Comparison of ENCODE assay signal across 16 mouse cellular contexts in genomic region chr5:105301531-105301930, GRCm38 (mm10). TPM values are rescaled to one million over a fixed set of nuclear protein-coding genes. Genes with fewer than 3 reads are reported as not detected.
DNase-seq lines count a peak whose midpoint lies in the region; ATAC-seq and TF ChIP-seq lines count a peak whose summit lies in the region.
"Had no signal": no experiment of that assay in that cellular context is flagged by ENCODE, and none has a peak within 500 bp of the region (broad histone marks: within the 10 kb centered on the region; RNA-seq: fewer than 3 reads in every experiment).

No protein-coding gene starts in this region.

- H3K79me2 ChIP-seq in liver, adult 2 months (ENCODE audit: control insufficient read depth, insufficient read depth, low read length), result no peaks in the 10 kb centered on the region

- H3K4me2 ChIP-seq in heart, postnatal 0 days (ENCODE audit: low read depth, low read length), result no peak overlapping the region
- H3K4me2 ChIP-seq: embryonic facial prominence, embryonic 12.5 days; hindbrain, embryonic 14.5 days; liver, embryonic 15.5 days had no signal

- DNase-seq in liver, adult 2 months (ENCODE audit: extremely low read depth, low read depth, low spot score), result peak; percentile 41
- DNase-seq in liver, result no peak
- DNase-seq in heart, embryonic 10.5 days (ENCODE audit: low spot score), result peak; percentile 90
- peak; percentile 30 for DNase-seq in heart, postnatal 0 days (ENCODE audit: low spot score)
- DNase-seq in kidney, postnatal 10 days, result peak; percentile 12
- no peak for DNase-seq in cerebellum, postnatal 14 days
- no peak for DNase-seq in urinary bladder, adult 18-20 months (ENCODE audit: low spot score in 2 of 2)
- DNase-seq in layer of hippocampus, adult 18-20 months (ENCODE audit: low spot score in 2 of 2), result no peak
- DNase-seq: cerebellum, adult 18-20 months; left cerebral cortex, postnatal 4 days; right cerebral cortex, postnatal 25 days had no signal

- no peak; the same call in 1 of the 2 replicates for TF ChIP-seq EP300 in heart, postnatal 0 days (IDR thresholded peaks at IDR 0.05; ENCODE audit: low read depth)

- H3K4me3 ChIP-seq in liver, adult 2 months (ENCODE audit: insufficient read depth, low read depth, low read length), result no peak overlapping the region
- no peak overlapping the region for H3K4me3 ChIP-seq in heart, embryonic 10.5 days
- H3K4me3 ChIP-seq in heart, postnatal 0 days (ENCODE audit: low read depth, low read length), result no peak overlapping the region
- H3K4me3 ChIP-seq: embryonic facial prominence, embryonic 12.5 days; liver, embryonic 15.5 days had no signal

- no peak for TF ChIP-seq POLR2A in liver, adult 2 months (IDR thresholded peaks at IDR 0.05; ENCODE audit: extremely low read depth, insufficient read depth, low read length)

- H3K27ac ChIP-seq in liver, adult 2 months (replicated peaks; ENCODE audit: insufficient read depth, low read depth, low read length), result no peak overlapping the region
- H3K27ac ChIP-seq in heart, embryonic 10.5 days, result peak overlapping the region; percentile 79
- H3K27ac ChIP-seq in heart, postnatal 0 days (ENCODE audit: low read depth), result peak overlapping the region; percentile 71
- H3K27ac ChIP-seq: embryonic facial prominence, embryonic 12.5 days; hindbrain, embryonic 14.5 days; liver, embryonic 15.5 days had no signal

- H3K36me3 ChIP-seq in liver, adult 2 months (ENCODE audit: control insufficient read depth, insufficient read depth, low read length), result no peaks in the 10 kb centered on the region
- no peaks in the 10 kb centered on the region for H3K36me3 ChIP-seq in heart, embryonic 10.5 days
- H3K36me3 ChIP-seq in heart, postnatal 0 days (replicated peaks; ENCODE audit: control insufficient read depth, insufficient read depth, low read length), result no peaks in the 10 kb centered on the region
- H3K36me3 ChIP-seq: embryonic facial prominence, embryonic 12.5 days; liver, embryonic 15.5 days had no signal

- WGBS in liver, adult 2 months, result 20% methylated on average over 2 of the region's 2 CpGs
- WGBS in heart, embryonic 10.5 days, result 9% methylated on average over 2 of the region's 2 CpGs
- 8% methylated on average over 2 of the region's 2 CpGs for WGBS in heart, postnatal 0 days

- ATAC-seq in heart, postnatal 0 days (ENCODE audit: insufficient read depth, low read depth), result peak; percentile 91

- peaks cover 6% of the 10 kb centered on the region for H3K4me1 ChIP-seq in liver, adult 2 months (ENCODE audit: control insufficient read depth, insufficient read depth, low read length)
- peaks cover 24% of the 10 kb centered on the region for H3K4me1 ChIP-seq in heart, embryonic 10.5 days
- H3K4me1 ChIP-seq in heart, postnatal 0 days (ENCODE audit: control insufficient read depth, insufficient read depth), result peaks cover 17% of the 10 kb centered on the region
- H3K4me1 ChIP-seq: embryonic facial prominence, embryonic 12.5 days; liver, embryonic 15.5 days had no signal

- H3K9ac ChIP-seq in liver, adult 2 months (ENCODE audit: low read depth, low read length), result no peak overlapping the region
- no peak overlapping the region for H3K9ac ChIP-seq in heart, postnatal 0 days (replicated peaks; ENCODE audit: low read depth, low read length)
- H3K9ac ChIP-seq: embryonic facial prominence, embryonic 12.5 days; hindbrain, embryonic 14.5 days; liver, embryonic 15.5 days had no signal

- H3K9me3 ChIP-seq in heart, embryonic 10.5 days, result no peaks in the 10 kb centered on the region
- no peaks in the 10 kb centered on the region for H3K9me3 ChIP-seq in heart, postnatal 0 days (replicated peaks; ENCODE audit: control insufficient read depth, low read length)
- H3K9me3 ChIP-seq: embryonic facial prominence, embryonic 12.5 days; liver, embryonic 15.5 days had no signal

- no peaks in the 10 kb centered on the region for H3K27me3 ChIP-seq in liver, adult 2 months (ENCODE audit: control insufficient read depth, insufficient read depth, low read length)
- no peaks in the 10 kb centered on the region for H3K27me3 ChIP-seq in heart, embryonic 10.5 days (ENCODE audit: insufficient read depth, poor library complexity, severe bottlenecking)
- no peaks in the 10 kb centered on the region for H3K27me3 ChIP-seq in heart, postnatal 0 days (ENCODE audit: control insufficient read depth, insufficient read depth, low read length)
- H3K27me3 ChIP-seq: embryonic facial prominence, embryonic 12.5 days; liver, embryonic 15.5 days had no signal

- no peak for TF ChIP-seq CTCF in liver, adult 2 months (IDR thresholded peaks at IDR 0.05; ENCODE audit: low read depth, low read length)
- no peak; the same call in 1 of the 2 replicates for TF ChIP-seq CTCF in heart, postnatal 0 days (IDR thresholded peaks at IDR 0.05; ENCODE audit: low read depth)

RNA-seq across cellular contexts. Expression of gene Gbp6, which starts 8.0 kb away (rescaled TPM):
- 12.4 and 12.8 TPM in 2 replicates for total RNA-seq in liver, adult 2 months (2014; rRNA removed)
- 5.1 and 5.2 TPM in 2 replicates for polyA plus RNA-seq in liver, adult 2 months (2012; rRNA removed)
- polyA plus RNA-seq in heart, embryonic 10.5 days (2016; fragmentation: Nextera tagmentation; extraction: Ambion mirVana), result 2.4 and 3.4 TPM in 2 replicates
- 7.2 and 11.6 TPM in 2 replicates for total RNA-seq in heart, postnatal 0 days (2014; rRNA removed; ENCODE audit: low replicate concordance)
- 1.9 and 2.2 TPM in 2 replicates for polyA plus RNA-seq in heart, postnatal 0 days (2015; fragmentation: Nextera tagmentation; extraction: Ambion mirVana)
- total RNA-seq in layer of hippocampus, adult 18-20 months (2021), result under 1 TPM; 0.91 to 0.99 TPM

RNA-seq across cellular contexts. Expression of gene Gm43302, which starts 8.0 kb away (rescaled TPM):
- total RNA-seq in liver, adult 2 months (2014; rRNA removed), result 3.0 and 4.6 TPM in 2 replicates
- 3.4 and 5.3 TPM in 2 replicates for polyA plus RNA-seq in liver, adult 2 months (2012; rRNA removed)
- not detected in 2 replicates for polyA plus RNA-seq in heart, embryonic 10.5 days (2016; fragmentation: Nextera tagmentation; extraction: Ambion mirVana)
- total RNA-seq in heart, postnatal 0 days (2014; rRNA removed; ENCODE audit: low replicate concordance), result 0.93 TPM in 1 of 2 replicates, not detected in the other
- polyA plus RNA-seq in heart, postnatal 0 days (2015; fragmentation: Nextera tagmentation; extraction: Ambion mirVana), result 0.10 TPM in 1 of 2 replicates, not detected in the other
- under 1 TPM in 1 of 2 experiments, not detected in 1; 0.18 TPM for total RNA-seq in layer of hippocampus, adult 18-20 months (2021)
- polyA plus RNA-seq: embryonic facial prominence, embryonic 12.5 days; forebrain, embryonic 11.5 days; stomach, embryonic 14.5 days had no signal

Comparison
In these comparisons a context has a peak if more than half of its experiments do, and no peak if none do; other contexts are left out.
1. DNase-seq: peak in liver, adult 2 months (single experiment), heart, embryonic 10.5 days (single experiment), heart, postnatal 0 days (single experiment) and kidney, postnatal 10 days (single experiment); none in liver (single experiment), cerebellum, postnatal 14 days (0 of 2), urinary bladder, adult 18-20 months (0 of 2) and layer of hippocampus, adult 18-20 months (0 of 2).